Mouse (Mus musculus): ENCODE results near the gene Olfr1243.
"Not testable (repeated sequence)": the region's sequence is repeated elsewhere in the genome, so short reads cannot be mapped to it uniquely, and the experiment has no call there.

Gene Olfr1243

DNA sequence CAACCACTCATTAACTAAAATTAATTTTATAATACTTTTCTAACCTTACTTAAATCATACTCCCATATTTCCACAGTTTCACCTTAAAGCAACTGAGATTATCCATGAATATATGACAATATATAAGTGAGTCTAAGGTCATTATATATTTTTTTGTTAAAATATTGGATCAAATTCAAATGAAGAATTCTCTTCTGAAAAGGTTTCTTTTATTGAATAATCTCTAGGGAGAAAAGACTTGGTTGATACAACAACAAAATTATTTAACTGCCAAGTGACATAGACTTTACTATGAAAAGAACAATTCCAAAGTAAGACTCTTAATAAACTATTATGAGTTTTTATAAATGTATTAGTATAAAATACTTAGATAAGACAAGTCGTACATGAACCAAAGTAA is at the start of gene Olfr1243:
Olfr1243 (minus strand) TSS at position 101 of the 400 bp plus-strand sequence.
- no peak for DNase-seq (ENCODE audit: low read depth, low spot score)

DNA sequence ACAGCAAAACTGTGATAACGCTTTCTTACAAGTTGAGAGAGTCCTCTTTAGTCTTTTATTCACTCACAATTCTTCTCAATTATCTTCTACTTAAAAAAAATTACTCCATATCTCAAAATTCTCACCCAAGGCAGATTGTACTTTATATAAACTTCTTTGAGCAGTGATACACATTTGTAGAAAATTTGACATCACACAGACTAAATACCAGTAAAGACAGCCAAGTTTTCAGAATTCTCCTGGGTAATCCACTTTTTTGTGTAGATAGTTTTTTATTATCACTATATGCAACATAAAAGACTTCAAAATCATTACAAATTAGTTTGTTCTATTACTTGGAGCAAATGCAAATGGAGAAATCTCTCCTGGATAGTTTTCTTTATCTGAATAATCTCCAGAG is 47.1 kb upstream of the Olfr1243 start, which contains the start of gene Olfr1245:
Olfr1245 (minus strand) TSS at position 101 of the 400 bp plus-strand sequence.
- DNase-seq (ENCODE audit: low read depth, low spot score), result no peak

GRCm38 (mm10) chr2:89562706-89563105 is 31.4 kb upstream of the Olfr1243 start:
- DNase-seq (ENCODE audit: low read depth, low spot score), result not testable (repeated sequence)

GRCm38 (mm10) chr2:89544516-89544915 is 13.2 kb upstream of the Olfr1243 start:
- peak; percentile 3 for DNase-seq (ENCODE audit: low read depth, low spot score)

DNA sequence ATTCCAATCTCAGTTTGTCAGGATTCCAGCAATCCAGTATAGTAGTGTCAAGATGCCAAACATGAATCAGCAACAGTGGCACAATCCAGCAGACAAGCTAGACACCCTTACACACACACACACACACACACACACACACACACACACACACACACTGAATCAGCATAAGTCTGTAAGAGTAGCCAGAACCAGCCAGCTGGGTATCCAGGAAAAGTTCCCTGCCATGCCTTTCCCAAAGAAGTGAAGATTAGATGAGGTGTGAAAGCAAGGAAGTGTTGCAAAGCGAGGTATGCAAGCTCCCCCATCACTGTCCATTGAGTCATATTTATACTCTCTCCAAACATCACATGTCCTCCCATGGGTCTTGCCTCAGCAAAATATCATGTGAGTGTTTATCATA is 8.6 kb upstream of the Olfr1243 start:
- no peak for DNase-seq (ENCODE audit: low read depth, low spot score)

DNA sequence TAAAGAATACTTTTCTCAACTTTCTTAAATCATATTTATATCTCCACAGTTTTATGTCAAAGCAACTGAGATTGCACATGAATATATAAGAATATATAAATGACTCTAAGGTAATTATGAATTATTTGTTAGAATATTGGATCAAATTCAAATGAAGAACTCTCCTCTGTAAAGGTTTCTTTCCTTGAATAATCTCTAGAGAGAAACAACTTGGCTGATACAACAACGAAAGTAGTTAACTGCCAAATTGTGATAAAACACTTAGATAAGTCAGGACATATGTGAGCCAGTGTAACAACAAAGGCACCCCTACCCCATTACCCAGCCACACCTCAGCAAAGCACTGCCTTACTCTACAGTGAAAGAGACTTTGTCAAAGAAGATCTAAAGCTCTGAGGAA is 33.1 kb downstream of the Olfr1243 start, which contains the start of gene Olfr1242:
Olfr1242 (minus strand) TSS at position 101 of the 400 bp plus-strand sequence.
- no peak for DNase-seq (ENCODE audit: low read depth, low spot score)

DNA sequence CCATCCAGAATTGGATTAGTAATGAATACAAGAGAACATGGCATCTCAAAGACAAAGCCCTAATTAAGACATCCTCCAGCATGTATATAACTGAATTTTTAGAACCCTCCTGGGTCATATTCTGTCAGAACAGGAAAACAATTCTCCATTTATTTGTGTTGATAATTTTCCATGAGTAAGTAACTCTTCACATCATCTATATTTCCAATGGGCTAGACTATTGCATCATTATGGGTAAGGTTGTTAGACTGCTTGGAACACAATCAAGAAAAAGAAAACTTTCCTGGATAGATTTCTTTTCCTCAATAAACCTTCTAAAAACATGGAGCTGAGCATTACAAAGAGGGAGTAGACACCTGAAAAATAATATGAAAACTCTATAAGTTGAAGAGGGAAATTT is 44.3 kb downstream of the Olfr1243 start, which contains the start of gene Olfr1241:
Olfr1241 (minus strand) TSS at position 101 of the 400 bp plus-strand sequence.
- DNase-seq (ENCODE audit: low read depth, low spot score), result no peak
